Mouse (Mus musculus): ENCODE data around the gene Erp27.
"Not testable (repeated sequence)": the region's sequence is repeated elsewhere in the genome, so short reads cannot be mapped to it uniquely, and the experiment has no call there.

Erp27 gene

DNA sequence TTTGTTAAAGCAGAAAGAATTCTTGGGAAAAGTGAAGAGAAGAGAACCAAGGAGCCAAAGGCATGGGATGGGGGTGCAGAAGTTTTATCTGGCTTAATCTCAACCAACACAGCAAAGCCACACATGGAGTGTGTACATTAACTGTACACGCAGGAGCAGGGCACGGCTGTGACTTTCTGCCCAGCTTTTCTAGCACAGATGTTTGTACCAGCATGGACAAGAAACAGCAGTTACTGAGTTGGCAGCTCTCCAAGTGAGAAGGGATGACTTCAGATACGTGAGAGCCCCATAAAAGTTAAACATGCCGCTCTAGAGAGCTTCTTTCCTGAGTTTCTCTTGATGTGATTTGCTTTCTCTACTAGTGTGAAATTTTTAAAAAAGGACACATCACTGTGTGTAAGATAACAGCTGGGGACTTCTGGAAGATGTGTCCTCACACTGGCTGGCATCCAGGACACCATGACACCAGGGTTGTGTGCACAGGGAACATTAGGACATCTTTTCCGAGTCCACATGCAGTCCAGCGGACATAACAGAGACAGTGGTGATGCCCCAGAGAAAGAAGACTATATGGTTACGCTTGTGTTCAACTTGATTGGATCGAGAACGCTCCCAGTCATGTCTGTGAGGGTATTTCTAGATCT lies 11.6 kb downstream of the Erp27 start:
- no peak for DNase-seq (ENCODE audit: low spot score in 2 of 2)

DNA sequence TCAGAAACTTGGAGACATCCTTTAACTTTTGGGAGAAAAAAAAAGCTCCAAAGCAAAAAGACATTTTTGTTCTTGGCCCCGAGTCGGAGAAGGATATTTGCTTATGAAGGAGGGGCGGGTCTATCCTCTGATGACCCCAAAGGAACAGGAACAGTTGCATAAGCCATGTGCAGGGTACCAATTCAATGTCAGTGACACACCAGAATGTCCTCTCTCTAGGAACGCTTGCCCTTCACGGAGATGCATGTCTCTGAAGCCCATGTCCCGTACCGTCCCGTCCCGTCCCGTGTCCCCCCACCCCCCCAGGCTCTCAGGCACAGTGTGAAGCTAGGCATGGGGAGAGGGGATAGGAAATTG lies 15.1 kb downstream of the Erp27 start:
- DNase-seq (ENCODE audit: low spot score in 2 of 2): no peak

GRCm38 (mm10) chr6:136906283-136906936 lies 15.6 kb downstream of the Erp27 start:
- DNase-seq (ENCODE audit: low spot score in 2 of 2): no peak

GRCm38 (mm10) chr6:136903885-136904470 lies 18.0 kb downstream of the Erp27 start:
- DNase-seq (ENCODE audit: low spot score in 2 of 2): no peak

- DNase-seq (ENCODE audit: low spot score in 2 of 2): no peak
Observed at GRCm38 (mm10) chr6:136902527-136902926, 19.5 kb downstream of the Erp27 start.

DNA sequence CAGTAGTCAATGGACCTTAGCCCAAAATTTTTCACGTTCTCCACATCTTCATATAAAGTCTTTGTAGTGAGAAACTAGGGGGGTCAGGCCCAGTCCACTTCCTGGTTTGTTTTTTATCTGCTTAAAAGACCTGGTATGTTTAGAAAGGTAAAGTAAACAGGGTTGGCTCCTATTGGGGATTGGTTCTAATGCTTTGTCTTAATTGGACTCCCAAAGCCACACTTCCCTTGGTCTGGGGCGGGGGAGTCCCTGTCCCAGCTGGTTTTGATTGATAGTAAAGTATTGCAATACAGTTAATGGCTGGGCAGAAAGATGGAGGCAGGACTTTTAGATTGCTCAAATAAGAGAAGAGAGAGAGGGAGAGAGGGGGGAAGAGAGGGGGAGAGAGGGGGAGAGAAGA lies 21.0 kb downstream of the Erp27 start:
- DNase-seq (ENCODE audit: low spot score in 2 of 2): peak in 1 of 2 experiments; percentile 5

- DNase-seq (ENCODE audit: low spot score in 2 of 2): peak in 1 of 2 experiments; percentile 6
Observed at GRCm38 (mm10) chr6:136900369-136901009, 21.5 kb downstream of the Erp27 start.

DNA sequence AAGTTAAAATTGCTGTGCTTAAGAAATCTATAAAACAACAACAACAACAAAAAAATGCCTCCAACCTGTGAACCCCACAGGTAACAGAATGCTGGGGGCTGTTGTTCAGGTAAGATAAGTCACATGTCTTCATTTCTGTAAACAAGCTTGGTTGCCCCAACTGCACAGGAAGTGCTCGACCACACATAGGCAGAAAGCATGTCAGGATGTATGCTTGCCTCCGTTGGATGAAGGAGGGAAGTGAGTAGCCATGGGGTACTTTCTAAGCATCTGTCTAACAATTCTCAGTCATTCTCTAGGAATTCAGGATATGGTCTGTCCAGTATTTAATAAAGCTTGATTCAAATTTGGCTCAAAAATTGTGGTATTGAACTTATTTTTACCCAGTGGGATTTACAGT lies 23.0 kb downstream of the Erp27 start:
- peak in 1 of 2 experiments; percentile 28 for DNase-seq (ENCODE audit: low spot score in 2 of 2)

DNA sequence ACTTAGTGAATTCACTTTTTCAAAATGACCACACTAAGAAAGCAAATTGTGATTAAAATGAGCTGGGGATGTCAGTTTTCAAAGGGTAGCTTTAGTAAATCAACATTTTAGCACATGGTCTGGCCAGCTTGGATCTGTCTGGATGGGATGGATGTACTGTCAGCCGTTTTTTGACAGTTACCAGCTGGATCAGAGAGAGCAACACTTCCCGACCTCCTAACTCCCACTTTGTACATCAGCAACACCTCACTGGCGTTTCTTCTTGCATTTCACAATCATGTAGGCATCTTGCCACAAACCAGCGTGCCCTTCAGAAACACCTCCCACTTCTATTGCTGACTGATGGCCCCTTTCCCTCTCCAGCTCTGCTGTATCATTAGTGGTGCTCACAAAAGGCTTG lies 23.8 kb downstream of the Erp27 start:
- no peak for DNase-seq (ENCODE audit: low spot score in 2 of 2)

DNA sequence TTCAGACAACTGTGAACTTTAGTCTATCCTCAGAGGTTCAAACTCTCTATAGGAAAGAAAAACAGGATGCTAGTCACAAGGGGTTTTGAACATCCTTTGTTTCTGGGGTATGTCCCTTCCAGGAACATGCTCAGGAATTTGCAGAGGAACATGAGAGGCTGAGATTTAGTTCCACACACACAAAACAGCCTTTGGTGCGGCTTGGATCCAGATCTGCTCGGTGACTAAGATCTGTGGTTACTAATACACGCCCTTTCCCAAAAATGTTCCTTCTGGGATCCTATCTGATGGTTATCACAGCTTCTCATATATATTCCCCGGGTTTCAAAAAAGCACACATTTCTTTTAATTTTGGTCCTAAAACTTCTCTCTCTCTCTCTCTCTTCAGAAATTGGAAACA lies 24.2 kb downstream of the Erp27 start:
- no peak for DNase-seq (ENCODE audit: low spot score in 2 of 2)

GRCm38 (mm10) chr6:136894532-136895339 lies 27.2 kb downstream of the Erp27 start:
- no peak for DNase-seq (ENCODE audit: low spot score in 2 of 2)

DNA sequence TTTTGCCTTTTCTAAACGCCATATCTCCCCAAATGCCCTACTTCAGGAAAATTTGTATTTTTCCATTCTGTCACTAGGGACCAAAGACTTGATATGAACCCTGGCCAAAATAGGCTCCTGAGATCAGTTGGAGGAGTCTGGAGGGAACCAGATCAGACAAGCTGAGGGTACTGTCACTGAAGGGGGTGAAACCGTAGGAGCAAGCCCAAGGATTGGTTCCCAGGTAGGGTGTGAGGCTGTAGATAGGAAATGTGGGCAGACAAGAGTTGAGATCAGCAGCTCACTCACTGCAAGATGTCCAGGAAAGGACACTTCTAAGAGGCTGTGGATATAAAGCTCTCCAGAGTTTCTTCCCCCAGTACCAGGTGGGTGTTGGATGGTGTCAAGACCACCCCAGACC lies 30.0 kb downstream of the Erp27 start:
- DNase-seq (ENCODE audit: low spot score in 2 of 2): no peak

GRCm38 (mm10) chr6:136889554-136889953 lies 32.4 kb downstream of the Erp27 start:
- no peak for DNase-seq (ENCODE audit: low spot score in 2 of 2)

- no peak for DNase-seq (ENCODE audit: low spot score in 2 of 2)
Observed at GRCm38 (mm10) chr6:136889067-136889466, 32.9 kb downstream of the Erp27 start.

DNA sequence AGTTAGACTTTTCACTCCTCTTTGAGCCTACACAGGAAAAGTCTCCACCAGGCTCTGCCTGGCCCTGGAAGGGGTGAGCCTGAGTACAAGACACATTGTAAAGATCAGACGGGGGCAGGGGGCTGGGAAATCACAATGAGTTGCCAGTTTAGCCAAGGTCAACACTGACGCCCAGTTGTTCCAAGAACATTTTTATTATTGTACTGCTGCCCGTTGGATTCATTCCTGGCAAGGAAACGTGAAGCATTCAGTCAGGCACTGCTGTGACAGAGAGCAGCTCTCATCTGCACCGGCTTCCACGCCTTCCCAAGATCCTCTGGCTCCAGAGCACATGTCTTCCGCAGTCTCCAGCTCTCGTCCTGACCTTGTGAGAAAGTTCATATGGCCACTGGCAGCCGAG lies 34.1 kb downstream of the Erp27 start:
- DNase-seq (ENCODE audit: low spot score in 2 of 2): no peak

GRCm38 (mm10) chr6:136884766-136885165 lies 37.2 kb downstream of the Erp27 start:
- DNase-seq (ENCODE audit: low spot score in 2 of 2): not testable (repeated sequence)

GRCm38 (mm10) chr6:136883961-136884360 lies 38.0 kb downstream of the Erp27 start:
- DNase-seq (ENCODE audit: low spot score in 2 of 2): no peak

GRCm38 (mm10) chr6:136883431-136883915 lies 38.5 kb downstream of the Erp27 start:
- no peak for DNase-seq (ENCODE audit: low spot score in 2 of 2)

DNA sequence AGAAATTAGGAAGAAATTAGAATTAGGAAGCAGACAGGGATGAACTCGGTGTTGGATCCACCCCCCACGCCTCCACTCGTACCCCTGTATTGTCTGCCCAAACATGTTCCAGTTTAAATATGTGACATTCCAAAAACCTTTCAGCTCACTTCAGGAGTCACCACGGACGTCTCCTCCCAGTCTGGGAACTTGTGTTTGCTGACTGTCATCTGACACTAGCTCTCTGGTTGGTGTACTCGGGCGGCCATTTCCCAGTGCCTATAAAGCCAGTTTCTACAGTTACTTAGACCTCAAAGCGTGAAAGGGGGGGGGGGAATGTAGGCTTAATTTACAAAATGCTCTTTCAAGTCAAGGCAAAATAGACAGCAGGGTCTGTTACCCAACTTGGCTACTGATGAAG lies 40.3 kb downstream of the Erp27 start:
- no peak for DNase-seq (ENCODE audit: low spot score in 2 of 2)

GRCm38 (mm10) chr6:136875670-136876069 lies 46.3 kb downstream of the Erp27 start, which contains the start of gene Mgp:
TSS of gene Mgp (minus strand) at chr6:136875823.
- no peak for DNase-seq (ENCODE audit: low spot score in 2 of 2)

- DNase-seq (ENCODE audit: low spot score in 2 of 2): no peak
Observed at GRCm38 (mm10) chr6:136874599-136874998, 47.4 kb downstream of the Erp27 start.

DNA sequence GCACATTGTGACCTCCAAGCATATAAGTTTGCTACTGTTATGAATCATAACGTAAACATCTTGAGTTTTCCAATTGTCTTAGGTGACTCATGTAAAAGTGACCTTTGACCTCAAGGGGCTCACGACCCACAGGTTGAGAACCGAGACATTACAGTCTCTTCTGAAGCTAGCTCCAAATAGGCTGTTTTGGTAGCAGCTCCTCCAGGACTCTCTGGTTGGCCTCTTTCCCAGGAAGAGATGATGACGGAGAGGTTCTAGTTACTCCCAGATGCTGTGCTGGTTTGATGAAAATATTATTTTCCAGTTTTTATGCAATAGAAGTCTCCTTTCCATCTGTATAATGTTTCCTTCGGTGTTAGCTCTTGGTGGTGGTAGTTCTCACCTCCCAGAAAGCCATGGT lies 53.1 kb downstream of the Erp27 start:
- no peak for DNase-seq (ENCODE audit: low spot score in 2 of 2)
